Mouse (Mus musculus): ENCODE measurements at regions not wholly inside any gene's neighbourhood (a gene's known extent, or its start where the extent isn't known, plus 50 kb on each side); places are given as distances from the start of the nearest gene placed in this dataset.

DNA sequence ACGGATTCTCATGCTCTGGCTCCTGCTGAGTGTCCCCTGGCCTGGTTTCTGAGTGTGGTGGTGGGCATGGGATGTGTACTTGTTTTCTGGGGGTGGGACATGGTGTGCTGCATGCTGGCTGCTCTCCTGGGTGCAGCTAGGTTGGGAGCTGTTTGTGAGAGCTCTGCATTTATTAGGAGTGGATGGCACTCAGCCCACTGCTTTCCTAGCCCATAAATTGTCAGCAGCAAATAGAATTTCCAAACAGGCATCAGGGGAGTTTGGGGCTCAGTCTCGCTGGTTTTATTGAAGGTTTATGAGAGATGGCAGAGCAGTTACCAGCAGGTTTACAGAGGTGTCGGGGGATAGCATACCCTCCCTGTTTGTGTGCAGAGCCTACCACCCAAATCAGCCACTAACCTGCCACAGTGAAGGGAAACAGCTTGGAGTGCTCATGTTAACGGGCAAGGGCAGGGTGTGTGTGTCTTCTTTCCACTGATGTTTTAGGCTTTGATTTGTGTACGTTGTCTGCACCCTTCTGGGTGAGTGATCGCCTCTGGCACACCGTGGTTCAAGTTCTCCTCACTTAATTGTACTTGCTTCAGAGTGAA, 372.6 kb downstream of the Eipr1 start:
- no peaks in the 10 kb centered on the region for H3K36me3 ChIP-seq
- peaks cover 13% of the 10 kb centered on the region for H3K4me1 ChIP-seq (replicated peaks)
- no peak overlapping the region for H3K4me2 ChIP-seq
- no peaks in the 10 kb centered on the region for H3K9me3 ChIP-seq (replicated peaks)
- H3K9ac ChIP-seq: no peak overlapping the region
- ATAC-seq (ENCODE audit: insufficient number of reproducible peaks, low FRiP score): no peak
- H3K4me3 ChIP-seq: no peak overlapping the region
- WGBS: 65% methylated on average over 7 of the region's 7 CpGs
- no peaks in the 10 kb centered on the region for H3K27me3 ChIP-seq (replicated peaks)
- H3K27ac ChIP-seq (ENCODE audit: poor library complexity, severe bottlenecking): no peak overlapping the region

- H3K4me3 ChIP-seq: no peak overlapping the region
- H3K4me1 ChIP-seq (replicated peaks): peaks cover 13% of the 10 kb centered on the region
- H3K27ac ChIP-seq (ENCODE audit: poor library complexity, severe bottlenecking): no peak overlapping the region
- ATAC-seq (ENCODE audit: insufficient number of reproducible peaks, low FRiP score): no peak
- no peak overlapping the region for H3K4me2 ChIP-seq
- 0 out of 2 replicates have a peak, but pooled peaks cover 3% of the 10 kb centered on the region for H3K27me3 ChIP-seq (replicated peaks)
- H3K9me3 ChIP-seq (replicated peaks): no peaks in the 10 kb centered on the region
- 33% methylated on average over 10 of the region's 10 CpGs for WGBS
- H3K9ac ChIP-seq: no peak overlapping the region
- H3K36me3 ChIP-seq: no peaks in the 10 kb centered on the region
Observed at GRCm38 (mm10) chr12:29128844-29129243, 377.2 kb downstream of the Eipr1 start.

GRCm38 (mm10) chr12:29129331-29129730, 377.7 kb downstream of the Eipr1 start:
- 52% methylated on average over 4 of the region's 4 CpGs for WGBS
- no peaks in the 10 kb centered on the region for H3K36me3 ChIP-seq

GRCm38 (mm10) chr12:29134326-29134725, 382.7 kb downstream of the Eipr1 start:
- Histone ChIP-seq H3K27me3 (replicated peaks) (0 out of 2 replicates have a peak, but pooled peaks cover 3% of the 10 kb centered on the region), H3K36me3 (no peaks in the 10 kb centered on the region), H3K4me3 (no peak overlapping the region), H3K9ac (no peak overlapping the region), H3K9me3 (replicated peaks) (no peaks in the 10 kb centered on the region), H3K4me1 (replicated peaks) (peaks cover 28% of the 10 kb centered on the region), H3K27ac (ENCODE audit: poor library complexity, severe bottlenecking) (no peak overlapping the region), H3K4me2 (no peak overlapping the region)
- ATAC-seq (ENCODE audit: insufficient number of reproducible peaks, low FRiP score): no peak
- 67% methylated on average over 2 of the region's 2 CpGs for WGBS

More at GRCm38 (mm10) chr12:29129331-29129730, 377.7 kb downstream of the Eipr1 start:
- H3K4me3 ChIP-seq: no peak overlapping the region
- peaks cover 17% of the 10 kb centered on the region for H3K4me1 ChIP-seq (replicated peaks)
- no peak overlapping the region for H3K9ac ChIP-seq
- H3K9me3 ChIP-seq (replicated peaks): no peaks in the 10 kb centered on the region
- H3K27ac ChIP-seq (ENCODE audit: poor library complexity, severe bottlenecking): no peak overlapping the region
- 0 out of 2 replicates have a peak, but pooled peaks cover 3% of the 10 kb centered on the region for H3K27me3 ChIP-seq (replicated peaks)
- H3K4me2 ChIP-seq: no peak overlapping the region
- no peak for ATAC-seq (ENCODE audit: insufficient number of reproducible peaks, low FRiP score)

GRCm38 (mm10) chr12:29136850-29137268, 385.3 kb downstream of the Eipr1 start:
- 27% methylated on average over 5 of the region's 5 CpGs for WGBS
- H3K9ac ChIP-seq: no peak overlapping the region
- H3K4me1 ChIP-seq (replicated peaks): peaks cover 44% of the 10 kb centered on the region
- H3K27me3 ChIP-seq (replicated peaks): no peaks in the 10 kb centered on the region
- no peaks in the 10 kb centered on the region for H3K36me3 ChIP-seq
- 0 out of 2 replicates have a peak overlapping the region, but pooled peaks have one; percentile 25 for H3K27ac ChIP-seq (ENCODE audit: poor library complexity, severe bottlenecking)
- H3K9me3 ChIP-seq (replicated peaks): no peaks in the 10 kb centered on the region
- ATAC-seq (ENCODE audit: insufficient number of reproducible peaks, low FRiP score): peak; percentile 86
- H3K4me3 ChIP-seq: no peak overlapping the region
- 0 out of 2 replicates have a peak overlapping the region, but pooled peaks have one; percentile 14 for H3K4me2 ChIP-seq

DNA sequence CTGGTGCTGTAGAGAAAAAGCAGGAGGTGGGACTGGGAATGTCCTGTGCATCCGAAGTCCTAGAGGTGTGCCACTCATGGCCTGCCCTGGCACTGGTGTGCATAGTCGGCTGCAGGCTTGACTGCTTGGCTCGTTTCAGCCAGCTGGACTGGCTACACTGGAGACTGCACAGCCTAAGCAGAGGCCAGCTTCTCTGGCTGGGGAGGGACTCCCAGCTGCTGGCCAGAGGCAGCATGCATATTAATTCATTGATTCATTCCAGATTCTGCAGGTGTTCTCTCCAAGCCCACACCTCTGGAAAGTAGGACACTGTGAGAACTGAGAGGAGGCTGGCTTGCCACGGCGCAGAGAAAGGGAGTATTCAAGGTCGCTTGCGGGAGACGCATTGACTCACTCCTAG, 385.9 kb downstream of the Eipr1 start:
- WGBS: 73% methylated on average over 8 of the region's 8 CpGs
- Histone ChIP-seq H3K9me3 (replicated peaks) (no peaks in the 10 kb centered on the region), H3K27me3 (replicated peaks) (0 out of 2 replicates have a peak, but pooled peaks cover 1% of the 10 kb centered on the region), H3K27ac (ENCODE audit: poor library complexity, severe bottlenecking) (peak overlapping the region; percentile 44), H3K4me2 (no peak overlapping the region), H3K9ac (no peak overlapping the region), H3K4me1 (replicated peaks) (peaks cover 44% of the 10 kb centered on the region), H3K4me3 (no peak overlapping the region), H3K36me3 (no peaks in the 10 kb centered on the region)
- ATAC-seq (ENCODE audit: insufficient number of reproducible peaks, low FRiP score): no peak; the same call in 1 of the 2 replicates

- Histone ChIP-seq H3K9me3 (replicated peaks) (no peaks in the 10 kb centered on the region), H3K4me1 (replicated peaks) (peaks cover 39% of the 10 kb centered on the region), H3K4me3 (no peak overlapping the region), H3K27ac (ENCODE audit: poor library complexity, severe bottlenecking) (no peak overlapping the region), H3K27me3 (replicated peaks) (0 out of 2 replicates have a peak, but pooled peaks cover 3% of the 10 kb centered on the region), H3K9ac (no peak overlapping the region), H3K4me2 (no peak overlapping the region), H3K36me3 (no peaks in the 10 kb centered on the region)
- WGBS: 16% methylated on average over 3 of the region's 3 CpGs
- ATAC-seq (ENCODE audit: insufficient number of reproducible peaks, low FRiP score): no peak
Observed at GRCm38 (mm10) chr12:29140576-29140975, 387.6 kb upstream of the Myt1l start.

GRCm38 (mm10) chr12:29141132-29141531, 387.1 kb upstream of the Myt1l start:
- Histone ChIP-seq H3K9me3 (replicated peaks) (no peaks in the 10 kb centered on the region), H3K4me2 (no peak overlapping the region), H3K27ac (ENCODE audit: poor library complexity, severe bottlenecking) (no peak overlapping the region), H3K9ac (no peak overlapping the region), H3K27me3 (replicated peaks) (0 out of 2 replicates have a peak, but pooled peaks cover 3% of the 10 kb centered on the region), H3K36me3 (no peaks in the 10 kb centered on the region), H3K4me3 (no peak overlapping the region), H3K4me1 (replicated peaks) (peaks cover 36% of the 10 kb centered on the region)
- ATAC-seq (ENCODE audit: insufficient number of reproducible peaks, low FRiP score): no peak
- WGBS: 45% methylated on average over 13 of the region's 13 CpGs

GRCm38 (mm10) chr12:29141855-29142254, 386.3 kb upstream of the Myt1l start:
- no peak overlapping the region for H3K4me3 ChIP-seq
- no peaks in the 10 kb centered on the region for H3K9me3 ChIP-seq (replicated peaks)
- H3K4me2 ChIP-seq: no peak overlapping the region
- H3K27ac ChIP-seq (ENCODE audit: poor library complexity, severe bottlenecking): no peak overlapping the region
- 74% methylated on average over 8 of the region's 8 CpGs for WGBS
- 0 out of 2 replicates have a peak, but pooled peaks cover 3% of the 10 kb centered on the region for H3K27me3 ChIP-seq (replicated peaks)
- ATAC-seq (ENCODE audit: insufficient number of reproducible peaks, low FRiP score): no peak
- H3K4me1 ChIP-seq (replicated peaks): peaks cover 29% of the 10 kb centered on the region
- H3K36me3 ChIP-seq: no peaks in the 10 kb centered on the region
- H3K9ac ChIP-seq: no peak overlapping the region

DNA sequence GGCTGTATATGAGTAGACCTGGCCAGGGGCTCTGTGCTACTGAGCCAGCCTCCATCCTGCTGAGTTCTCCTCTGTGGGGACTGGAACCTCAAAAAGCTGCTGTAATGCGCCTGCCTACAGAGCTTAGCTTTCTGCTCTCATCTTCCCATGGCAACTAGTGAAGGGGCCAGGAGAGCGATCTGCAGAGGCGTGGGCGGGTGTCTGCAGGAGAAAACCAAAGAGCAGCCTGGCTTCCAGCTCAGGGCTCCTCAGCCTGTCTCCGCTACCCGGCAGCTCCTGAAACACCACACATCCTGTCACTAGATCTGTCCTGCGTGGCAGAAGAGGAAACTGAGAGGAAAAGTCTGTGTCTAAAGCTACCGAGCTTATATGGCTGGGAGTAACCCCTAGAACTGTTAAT, 384.9 kb upstream of the Myt1l start:
- 47% methylated on average over 8 of the region's 8 CpGs for WGBS
- no peaks in the 10 kb centered on the region for H3K36me3 ChIP-seq
- ATAC-seq (ENCODE audit: insufficient number of reproducible peaks, low FRiP score): no peak

DNA sequence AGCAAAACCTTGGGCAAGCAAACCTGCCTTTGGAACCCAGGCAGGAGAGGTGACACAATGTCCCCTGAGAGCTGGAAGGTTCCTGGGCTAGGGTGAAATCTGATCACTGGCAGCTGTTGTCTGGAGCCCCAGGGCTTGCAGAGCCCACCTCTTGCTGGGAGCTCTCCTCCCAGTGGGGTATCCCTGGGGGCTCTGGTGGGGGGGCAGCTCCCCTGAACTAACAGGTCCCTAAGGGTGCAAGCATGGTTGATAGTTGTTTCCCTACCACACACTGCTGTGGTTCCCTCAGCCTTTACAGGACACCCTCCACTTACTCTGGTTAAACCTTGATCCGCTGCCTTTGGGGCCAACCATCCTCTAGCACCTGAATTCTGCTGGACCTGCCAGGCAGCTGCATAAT, 367.3 kb upstream of the Myt1l start:
- no peaks in the 10 kb centered on the region for H3K9me3 ChIP-seq (replicated peaks)
- no peak overlapping the region for H3K9ac ChIP-seq
- H3K36me3 ChIP-seq: no peaks in the 10 kb centered on the region
- no peak overlapping the region for H3K27ac ChIP-seq (ENCODE audit: poor library complexity, severe bottlenecking)
- WGBS: 83% methylated on average over 1 of the region's 1 CpGs
- H3K27me3 ChIP-seq (replicated peaks): no peaks in the 10 kb centered on the region
- H3K4me1 ChIP-seq (replicated peaks): no peaks in the 10 kb centered on the region
- no peak overlapping the region for H3K4me3 ChIP-seq
- no peak for ATAC-seq (ENCODE audit: insufficient number of reproducible peaks, low FRiP score)
- H3K4me2 ChIP-seq: no peak overlapping the region

More for the DNA sequence above, 384.9 kb upstream of the Myt1l start:
- Histone ChIP-seq H3K4me1 (replicated peaks) (peaks cover 16% of the 10 kb centered on the region), H3K27me3 (replicated peaks) (0 out of 2 replicates have a peak, but pooled peaks cover 3% of the 10 kb centered on the region), H3K4me2 (no peak overlapping the region), H3K9me3 (replicated peaks) (no peaks in the 10 kb centered on the region), H3K9ac (no peak overlapping the region), H3K4me3 (no peak overlapping the region), H3K27ac (ENCODE audit: poor library complexity, severe bottlenecking) (no peak overlapping the region)

DNA sequence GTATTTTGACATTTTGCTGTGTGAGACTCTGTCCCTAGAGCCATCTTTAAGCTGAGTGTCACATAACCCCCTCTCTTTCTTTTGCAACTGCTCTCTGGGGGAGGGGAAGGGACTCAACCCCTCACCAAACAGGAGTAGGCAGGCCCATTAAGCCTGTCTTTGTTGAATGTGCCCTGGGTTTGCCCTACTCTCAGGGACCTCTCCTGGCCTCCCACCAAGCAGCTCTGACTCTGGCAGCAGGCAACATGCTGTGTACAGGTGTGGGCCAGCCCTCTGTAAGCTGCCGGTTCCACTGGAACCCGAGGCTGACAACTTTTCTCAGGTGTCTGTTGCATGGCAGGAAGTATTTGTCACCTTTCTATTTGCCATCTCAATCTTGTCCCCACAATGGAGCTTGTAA, 366.6 kb upstream of the Myt1l start:
- no peaks in the 10 kb centered on the region for H3K27me3 ChIP-seq (replicated peaks)
- H3K4me1 ChIP-seq (replicated peaks): no peaks in the 10 kb centered on the region
- H3K9ac ChIP-seq: no peak overlapping the region
- no peak overlapping the region for H3K27ac ChIP-seq (ENCODE audit: poor library complexity, severe bottlenecking)
- ATAC-seq (ENCODE audit: insufficient number of reproducible peaks, low FRiP score): no peak
- no peak overlapping the region for H3K4me3 ChIP-seq
- H3K36me3 ChIP-seq: no peaks in the 10 kb centered on the region
- H3K9me3 ChIP-seq (replicated peaks): no peaks in the 10 kb centered on the region
- 19% methylated on average over 2 of the region's 2 CpGs for WGBS
- no peak overlapping the region for H3K4me2 ChIP-seq
